Mouse (Mus musculus) thymus, postnatal 0 days (tissue): ENCODE data around the gene Tulp2. TPM values are rescaled to one million over a fixed set of nuclear protein-coding genes. Genes with fewer than 3 reads are reported as not detected.
"Not testable (repeated sequence)": the region's sequence is repeated elsewhere in the genome, so short reads cannot be mapped to it uniquely, and the experiment has no call there.

Experiments
- DNase-seq: peaks from one replicate; pipeline ENCODE4 v3.0.0-alpha.2; 2015; ENCODE audit warnings: low spot score
- polyA plus RNA-seq: library from polyadenylated mRNA; unstranded; fragments of >200 nt; fragmentation: Nextera tagmentation; extraction: Ambion mirVana; gene quantifications from 2 replicates; pipeline ENCODE4 v1.2.1, GENCODE M21; 2015

Gene Tulp2
- polyA plus RNA-seq, 1 experiment from 2014 or later: 2.6 TPM

GRCm38 (mm10) chr7:45459564-45460140 is 22.0 kb upstream of the Tulp2 start, which contains the start of gene Ftl1:
TSS of gene Ftl1 (minus strand) at chr7:45459884.
- peak; percentile 99 for DNase-seq

DNA sequence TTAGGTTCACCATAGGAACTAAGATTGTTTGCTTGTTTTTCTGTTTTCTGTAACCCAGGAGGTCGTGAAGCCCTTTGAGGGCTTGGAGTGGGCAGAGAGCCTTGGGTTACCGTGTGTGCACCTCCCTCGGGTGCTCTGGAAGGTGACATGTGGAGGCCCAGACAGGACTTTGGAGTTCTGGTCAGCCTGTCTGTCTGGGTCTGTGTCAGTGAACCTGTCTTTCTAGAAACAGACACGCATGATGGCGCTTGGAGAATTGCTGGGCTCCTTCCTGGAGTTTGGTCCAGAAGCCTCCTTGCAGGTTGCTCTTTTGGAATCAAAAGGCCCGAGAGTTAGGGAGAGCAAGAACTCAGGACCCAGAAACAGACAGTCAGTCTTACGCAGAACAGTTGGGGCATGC is 21.3 kb upstream of the Tulp2 start:
- DNase-seq: no peak

DNA sequence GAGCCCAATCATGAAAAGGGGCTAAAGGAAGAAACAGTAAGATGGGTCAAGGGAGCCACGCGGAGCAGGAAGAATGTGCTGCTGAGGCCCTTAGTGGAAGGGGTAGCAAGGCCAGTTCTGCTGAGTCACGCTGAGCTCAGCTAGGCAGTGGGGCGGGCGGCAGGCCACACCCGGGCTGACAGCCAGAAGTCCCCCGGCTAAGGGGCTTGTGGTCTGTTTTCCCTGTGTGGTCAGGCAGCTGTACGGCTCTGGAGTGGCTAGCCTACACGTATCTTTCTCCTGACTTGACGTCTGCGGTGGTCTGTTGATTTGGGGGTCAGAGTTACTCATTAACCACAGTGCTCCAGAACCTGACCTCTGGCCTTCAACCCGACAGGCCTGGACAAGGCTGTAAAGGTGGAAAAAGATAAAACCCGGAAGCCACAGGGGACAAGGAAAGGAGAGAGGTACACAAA is 20.8 kb upstream of the Tulp2 start:
- DNase-seq: no peak

DNA sequence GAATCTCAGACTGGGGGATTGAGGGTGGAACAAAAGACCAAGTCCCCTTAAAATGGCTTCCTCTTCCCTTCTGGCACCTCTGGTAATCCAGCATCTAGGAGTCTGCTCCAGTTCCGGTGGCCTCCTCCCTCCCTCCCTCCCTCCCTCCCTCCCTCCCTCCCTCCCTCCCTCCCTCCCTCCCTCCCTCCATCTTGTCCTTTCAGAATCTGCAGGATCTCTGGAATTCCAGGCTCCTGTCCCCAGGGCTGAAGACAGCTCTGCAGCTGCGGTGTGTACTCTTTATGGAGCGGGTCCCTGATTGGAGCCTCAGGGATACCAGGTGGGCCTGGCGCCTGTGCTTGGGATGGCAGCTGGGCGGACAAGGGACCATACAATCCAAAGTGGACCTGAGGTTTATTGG is 20.4 kb upstream of the Tulp2 start:
- DNase-seq: no peak

- no peak for DNase-seq
Observed at GRCm38 (mm10) chr7:45461781-45462180, 19.9 kb upstream of the Tulp2 start.

GRCm38 (mm10) chr7:45462325-45462724 is 19.4 kb upstream of the Tulp2 start:
- DNase-seq: no peak

DNA sequence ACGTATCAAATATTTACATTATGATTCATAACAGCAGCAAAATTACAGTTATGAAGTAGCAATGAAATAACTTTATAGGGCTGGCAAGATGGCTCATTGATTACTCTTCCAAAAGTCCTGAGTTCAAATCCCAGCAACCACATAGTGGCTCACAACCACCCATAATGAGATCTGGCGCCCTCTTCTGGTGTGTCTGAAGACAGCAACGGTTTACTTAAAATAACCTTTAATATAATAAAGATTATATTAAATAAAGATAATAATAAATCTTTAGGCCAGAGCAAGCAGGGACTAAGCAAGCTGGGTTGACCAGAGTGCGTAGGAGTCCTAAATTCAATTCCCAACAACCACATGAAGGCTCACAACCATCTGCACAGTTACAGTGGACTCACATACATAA is 18.8 kb upstream of the Tulp2 start:
- not testable (repeated sequence) for DNase-seq

DNA sequence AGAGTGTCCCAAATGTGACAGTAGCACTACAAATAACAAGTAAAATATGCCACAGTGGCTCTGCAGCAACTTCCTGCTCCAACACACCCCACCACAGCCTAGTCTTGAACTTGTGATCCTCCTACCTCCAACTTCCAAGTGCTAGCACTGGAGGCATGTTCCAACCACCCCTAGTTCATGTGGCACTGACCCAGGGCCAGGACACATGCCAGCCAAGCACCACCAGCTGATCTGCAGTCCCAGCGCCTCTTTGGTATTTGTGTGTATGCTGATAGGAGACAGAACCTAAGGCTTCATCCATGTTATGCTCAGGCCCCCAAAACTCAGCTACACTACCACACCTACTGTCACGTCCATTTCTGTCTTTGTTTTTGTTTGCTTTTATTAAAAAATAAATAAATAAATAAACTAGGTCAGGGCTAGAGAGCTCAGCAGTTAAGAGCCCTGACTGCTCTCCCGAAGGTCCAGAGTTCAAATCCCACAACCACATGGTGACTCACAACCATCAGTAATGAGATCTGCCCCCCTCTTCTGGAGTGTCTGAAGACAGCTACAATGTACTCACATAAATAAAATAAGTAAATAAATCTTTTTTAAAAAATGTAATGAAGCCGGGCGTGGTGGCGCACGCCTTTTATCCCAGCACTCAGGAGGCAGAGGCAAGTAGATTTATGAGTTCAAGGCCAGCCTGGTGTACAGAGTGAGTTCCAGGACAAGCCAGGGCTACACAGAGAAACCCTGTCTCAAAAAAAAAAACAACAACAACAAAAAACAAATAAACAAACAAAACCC is 17.5 kb upstream of the Tulp2 start:
- no peak for DNase-seq

GRCm38 (mm10) chr7:45465112-45465511 is 16.6 kb upstream of the Tulp2 start:
- DNase-seq: no peak

- no peak for DNase-seq
Observed at GRCm38 (mm10) chr7:45465549-45465948, 16.1 kb upstream of the Tulp2 start.

GRCm38 (mm10) chr7:45466283-45467089 is 15.2 kb upstream of the Tulp2 start, which contains the start of gene Bax:
TSS of gene Bax (minus strand) at chr7:45466898.
- DNase-seq: peak; percentile 95

- no peak for DNase-seq
Observed at GRCm38 (mm10) chr7:45467090-45467670, 14.5 kb upstream of the Tulp2 start.

DNA sequence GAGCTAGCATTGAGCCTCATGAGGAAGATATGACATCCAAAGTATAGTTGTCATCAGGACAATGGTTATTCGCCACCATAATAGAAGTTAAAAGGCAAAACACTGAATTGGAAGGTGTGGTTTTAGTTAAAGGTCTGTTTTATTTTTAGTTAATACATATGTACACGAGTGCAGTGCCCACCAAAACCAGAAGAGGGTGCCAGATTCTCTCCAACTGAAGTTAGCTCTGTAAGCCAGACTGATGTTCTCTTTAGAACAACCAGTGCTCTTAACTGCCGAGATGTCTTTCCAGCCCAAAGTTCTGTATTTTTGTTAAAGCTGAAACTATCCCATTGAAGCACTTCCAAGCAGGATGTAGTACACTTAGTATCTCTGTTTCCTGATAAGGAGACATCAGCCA is 10.8 kb upstream of the Tulp2 start:
- peak; percentile 77 for DNase-seq

- DNase-seq: no peak
Observed at GRCm38 (mm10) chr7:45475291-45475969, 6.2 kb upstream of the Tulp2 start.

DNA sequence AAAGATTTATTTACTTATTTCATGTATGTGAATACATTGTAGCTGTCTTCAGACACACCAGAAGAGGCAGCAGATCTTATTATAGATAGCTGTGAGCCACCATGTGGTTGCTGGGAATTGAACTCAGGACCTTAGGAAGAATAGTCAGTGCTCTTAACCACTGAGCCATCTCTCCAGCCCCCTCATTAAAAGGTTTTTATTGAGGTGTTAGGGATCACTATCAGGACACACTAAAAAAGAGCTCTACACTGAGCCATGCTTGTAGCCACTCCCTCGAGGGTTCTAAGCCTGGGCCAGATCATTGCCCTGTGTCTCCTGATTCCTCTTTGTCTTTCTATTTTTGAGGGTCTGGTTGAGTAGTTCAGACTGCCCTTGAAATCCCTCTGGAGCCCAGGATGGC is 5.2 kb upstream of the Tulp2 start:
- DNase-seq: no peak

DNA sequence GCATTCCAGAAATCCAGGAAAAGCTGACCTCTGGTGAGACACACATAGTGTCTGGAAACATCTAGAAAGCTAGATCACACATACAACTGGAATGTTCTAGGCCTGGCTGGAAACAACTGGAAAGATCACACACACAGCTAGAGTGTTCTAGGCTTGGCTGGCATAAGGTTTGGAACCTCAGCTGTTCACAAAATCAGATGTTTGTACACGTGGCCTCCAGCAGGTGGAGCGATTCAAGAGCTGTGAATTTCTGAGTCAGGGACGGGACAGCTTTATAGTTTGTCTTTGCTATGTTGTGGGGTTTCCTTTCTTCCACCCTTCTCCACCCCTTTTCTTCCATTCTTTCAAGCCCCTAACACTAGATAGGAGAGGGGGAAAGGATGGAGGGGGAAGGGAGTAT is 4.7 kb upstream of the Tulp2 start:
- DNase-seq: peak; percentile 78

GRCm38 (mm10) chr7:45478774-45479173 is 2.9 kb upstream of the Tulp2 start:
- no peak for DNase-seq

DNA sequence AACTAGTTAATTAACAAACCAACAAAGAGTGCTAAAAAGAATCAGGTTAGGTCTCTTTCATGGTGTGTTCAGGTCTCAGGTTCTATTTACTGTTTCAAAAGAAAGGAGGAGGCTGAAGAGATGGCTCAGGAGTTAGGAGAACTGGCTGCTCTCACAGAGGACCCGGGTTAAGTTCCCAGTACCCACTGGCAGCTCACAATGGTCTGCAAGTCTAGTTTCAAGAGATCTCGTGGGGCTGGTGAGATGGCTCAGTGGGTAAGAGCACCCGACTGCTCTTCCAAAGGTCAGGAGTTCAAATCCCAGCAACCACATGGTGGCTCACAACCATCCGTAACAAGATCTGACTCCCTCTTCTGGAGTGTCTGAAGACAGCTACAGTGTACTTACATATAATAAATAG is 1.4 kb upstream of the Tulp2 start:
- DNase-seq: not testable (repeated sequence)

- no peak for DNase-seq
Observed at GRCm38 (mm10) chr7:45482166-45482565, 489 bp downstream of the Tulp2 start.

- not testable (repeated sequence) for DNase-seq
Observed at GRCm38 (mm10) chr7:45484985-45485384, 3.3 kb downstream of the Tulp2 start.

GRCm38 (mm10) chr7:45486158-45486557 is 4.5 kb downstream of the Tulp2 start:
- no peak for DNase-seq
